Mouse (Mus musculus) heart, adult 18-20 months (tissue): ENCODE results near the gene Slc10a3. TPM values are rescaled to one million over a fixed set of nuclear protein-coding genes. Genes with fewer than 3 reads are reported as not detected.
A peak's percentile ranks its signal among the peaks of the same experiment; 100 is the strongest.
"Not testable (repeated sequence)": the region's sequence is repeated elsewhere in the genome, so short reads cannot be mapped to it uniquely, and the experiment has no call there.

Experiments
- DNase-seq, 2 experiments: peaks; one replicate each; pipeline ENCODE4 v3.0.0; 2021 to 2022; ENCODE audit warnings: mixed read lengths in 1 of 2
- long read RNA-seq, 2 experiments: library from polyadenylated mRNA; stranded (forward); transcript quantifications; one replicate each; pipeline ENCODE4 v2.0.0; 2021
- total RNA-seq, 2 experiments: library from RNA; stranded (reverse); gene quantifications; 2 replicates each; pipeline ENCODE4 v1.2.3; 2021

Slc10a3 gene
- 1 to 10 TPM; 4.5 to 5.1 TPM for total RNA-seq
- long read RNA-seq, experiment 1, transcript Slc10a3-201 (3 exons, 2,023 nt) = major isoform, 6 of 7 reads
- long read RNA-seq, experiment 1, partial matches to known transcripts = 0 of 7 reads
- long read RNA-seq, experiment 1, other reads (novel, unspliced or antisense) = 1 of 7 reads
- long read RNA-seq, experiment 2, partial matches to known transcripts = 0 of 2 reads
- long read RNA-seq, experiment 2, other reads (novel, unspliced or antisense) = 0 of 2 reads

DNA sequence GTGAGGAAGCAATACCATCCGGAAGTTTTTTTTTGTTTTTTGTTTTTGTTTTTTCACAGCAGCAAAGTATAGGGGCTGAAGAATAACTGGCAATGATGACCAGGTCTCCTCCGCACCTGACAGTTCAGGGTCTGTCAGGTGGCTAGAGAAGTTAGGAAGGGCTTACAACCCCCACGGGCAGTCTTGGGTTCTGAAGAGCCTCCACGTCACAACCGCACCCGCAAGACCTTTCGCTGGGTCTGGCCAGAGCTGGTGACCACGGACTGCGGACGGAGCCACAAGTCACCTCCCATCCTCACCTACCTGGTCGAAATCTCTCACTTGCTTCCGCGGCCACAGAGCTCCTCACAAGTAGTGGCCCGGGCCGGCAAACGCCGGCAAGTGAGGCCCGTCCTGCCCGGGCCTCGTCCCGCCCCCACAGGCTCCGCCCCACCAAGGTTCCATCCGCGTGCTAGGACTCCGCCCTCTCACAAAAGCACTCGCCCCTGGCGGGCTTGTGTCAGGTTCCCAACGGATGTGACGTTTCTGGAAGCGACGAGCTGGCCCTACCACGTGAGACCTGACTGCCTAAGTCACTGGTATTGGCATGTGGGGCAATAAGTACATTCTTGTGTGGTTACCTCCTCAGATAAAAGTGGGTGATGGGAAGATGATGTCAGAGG lies at the start of gene Slc10a3, which contains the start of gene Ubl4a:
TSS of gene Slc10a3 (minus strand) at position 462 of the 662 bp plus-strand sequence.
TSS of gene Ubl4a (minus strand) at position 331 of the 662 bp plus-strand sequence.
- peak; percentile 88 to 93 for DNase-seq

DNA sequence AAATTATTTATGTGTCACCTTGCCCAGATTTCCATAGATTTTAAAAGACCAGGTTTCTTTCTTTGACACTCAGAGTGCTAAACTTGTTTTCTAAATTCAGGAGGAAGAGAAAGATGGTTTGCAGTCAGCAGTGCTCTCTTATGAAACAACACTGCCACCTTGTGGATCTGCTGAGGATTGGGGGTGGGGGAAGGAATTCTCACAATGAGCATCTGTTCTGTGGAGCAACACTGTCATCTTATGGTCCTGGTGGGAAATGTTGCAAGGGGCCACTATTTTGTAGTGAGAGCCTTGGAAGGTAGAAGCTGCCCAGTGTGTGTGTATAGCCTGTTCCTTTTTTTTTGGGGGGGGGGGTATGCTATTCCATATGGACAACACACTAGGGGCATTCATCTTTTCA lies 40.2 kb upstream of the Slc10a3 start:
- peak; percentile 65 to 79 for DNase-seq

DNA sequence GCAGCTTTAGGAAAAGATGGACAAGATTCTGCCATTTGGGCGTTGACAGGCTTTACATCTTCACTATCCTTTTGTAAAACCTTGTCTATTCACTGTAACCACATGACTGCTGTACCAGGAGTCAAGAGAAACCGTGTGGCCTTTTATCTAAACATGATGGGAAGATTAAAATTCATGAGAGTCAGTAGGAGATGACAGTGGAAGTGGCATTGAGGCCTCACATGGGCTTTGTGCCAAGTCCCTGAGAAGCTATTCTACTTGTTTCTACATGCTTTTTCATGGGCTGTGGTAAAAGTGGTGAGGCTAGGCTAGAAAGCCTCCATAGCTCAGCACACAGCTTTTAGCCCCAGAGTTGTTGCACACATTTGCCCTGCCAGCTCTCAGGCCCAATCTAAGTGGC lies 35.2 kb upstream of the Slc10a3 start:
- DNase-seq = no peak

DNA sequence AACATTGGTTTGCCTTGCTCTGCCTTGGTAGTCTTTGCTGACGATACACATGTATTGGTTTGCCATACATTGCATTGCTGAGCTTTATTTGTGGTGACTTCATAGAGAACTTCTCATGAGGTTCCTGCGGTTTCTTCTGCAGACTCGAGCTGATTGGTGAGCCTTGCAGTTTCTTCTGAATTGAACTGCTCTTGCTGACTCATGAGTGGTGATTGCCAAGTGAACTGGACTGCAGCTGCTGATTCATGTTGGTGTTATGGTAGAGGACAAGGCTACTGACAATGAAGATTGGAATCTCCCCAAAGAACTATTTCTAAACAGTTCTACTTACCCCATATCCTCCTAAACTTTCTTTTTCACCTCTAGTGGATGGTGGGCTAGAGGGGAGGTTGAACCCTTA lies 27.0 kb upstream of the Slc10a3 start:
- DNase-seq = no peak

DNA sequence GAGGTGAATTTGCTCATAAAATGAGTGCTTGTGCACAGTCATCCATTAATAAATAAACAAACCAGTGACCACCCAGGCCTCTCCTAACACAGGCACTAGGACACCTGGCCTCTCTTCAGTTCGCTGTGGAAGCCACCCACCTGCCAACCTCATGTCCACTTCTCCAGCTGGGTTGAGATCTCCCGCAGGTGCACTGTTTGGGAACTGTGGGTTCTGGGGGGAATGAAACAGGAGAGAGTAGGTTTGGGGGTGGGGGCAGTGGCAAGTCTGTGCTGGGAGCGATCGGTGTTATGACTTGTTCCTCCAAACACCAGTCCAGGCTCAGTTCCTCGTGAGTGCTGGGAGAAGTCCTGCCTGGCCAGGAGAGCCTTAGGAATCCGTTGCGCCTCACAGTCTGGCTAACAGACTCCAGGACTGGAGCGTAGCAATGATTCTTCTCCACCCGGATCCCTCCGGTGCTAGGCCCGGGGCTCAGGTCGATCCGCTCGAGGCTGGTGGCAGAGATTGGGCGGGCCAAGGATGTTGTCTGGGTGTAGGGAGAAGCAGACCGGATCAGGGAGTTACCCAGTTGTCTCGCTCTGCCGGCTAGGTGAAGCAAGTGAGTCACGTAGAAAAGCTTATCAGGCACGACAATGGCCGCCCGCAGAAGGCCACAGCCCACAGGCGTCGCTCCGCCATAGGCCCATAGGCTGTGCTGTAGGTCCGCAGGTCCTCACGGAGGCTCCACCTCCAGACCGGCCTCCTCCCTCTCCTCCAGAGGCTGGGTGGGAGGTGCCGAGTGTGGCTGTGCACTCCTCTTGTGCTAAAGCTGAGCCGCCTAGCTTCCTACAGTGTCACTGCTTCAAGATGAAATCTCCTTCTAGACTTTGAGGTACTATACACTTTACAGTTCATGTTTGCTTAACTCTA lies 19.6 kb upstream of the Slc10a3 start, which contains the start of the genes Fam3a and Ikbkg:
TSS of gene Fam3a (minus strand) at position 738 of the 909 bp plus-strand sequence.
TSS of gene Ikbkg (plus strand) at position 756 of the 909 bp plus-strand sequence.
- peak; percentile 80 to 92 for DNase-seq

DNA sequence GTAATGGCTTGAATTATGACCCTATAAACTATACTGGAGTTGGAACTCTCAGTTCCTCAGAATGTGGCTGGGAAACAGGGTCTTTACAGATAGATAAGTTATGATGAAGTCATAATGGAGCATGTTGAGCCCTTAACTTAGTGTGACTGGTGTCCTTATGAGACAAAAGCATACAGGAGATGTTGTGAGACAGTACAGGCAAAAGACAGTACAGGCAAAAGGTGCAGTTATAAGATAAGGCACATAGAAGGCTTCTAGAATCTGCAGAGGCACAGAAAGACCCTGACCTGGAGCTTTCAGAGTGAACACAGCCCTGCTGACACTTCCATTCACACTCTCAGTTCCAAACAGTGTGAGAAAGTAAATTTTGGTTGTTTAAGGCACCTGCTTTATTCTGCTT lies 15.0 kb upstream of the Slc10a3 start:
- DNase-seq = no peak

DNA sequence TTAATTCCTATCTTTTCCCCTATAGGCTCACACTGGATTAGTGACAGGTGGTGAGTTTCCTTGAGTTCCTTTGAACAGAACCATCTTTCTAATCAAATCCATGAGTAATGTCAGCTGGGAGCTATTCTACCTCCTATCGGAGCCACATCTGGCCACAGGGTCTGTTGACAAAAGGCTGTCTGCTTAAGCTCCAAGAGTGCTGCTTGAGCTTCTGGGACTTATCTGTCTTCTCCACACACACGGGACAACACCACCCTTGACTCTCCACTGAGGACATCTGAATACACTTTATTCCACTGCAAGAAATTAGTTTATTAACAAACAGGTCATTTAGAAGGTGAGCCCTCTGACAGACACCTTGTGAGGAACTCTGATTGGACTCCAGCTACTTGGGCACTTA lies 11.3 kb upstream of the Slc10a3 start:
- DNase-seq = no peak

DNA sequence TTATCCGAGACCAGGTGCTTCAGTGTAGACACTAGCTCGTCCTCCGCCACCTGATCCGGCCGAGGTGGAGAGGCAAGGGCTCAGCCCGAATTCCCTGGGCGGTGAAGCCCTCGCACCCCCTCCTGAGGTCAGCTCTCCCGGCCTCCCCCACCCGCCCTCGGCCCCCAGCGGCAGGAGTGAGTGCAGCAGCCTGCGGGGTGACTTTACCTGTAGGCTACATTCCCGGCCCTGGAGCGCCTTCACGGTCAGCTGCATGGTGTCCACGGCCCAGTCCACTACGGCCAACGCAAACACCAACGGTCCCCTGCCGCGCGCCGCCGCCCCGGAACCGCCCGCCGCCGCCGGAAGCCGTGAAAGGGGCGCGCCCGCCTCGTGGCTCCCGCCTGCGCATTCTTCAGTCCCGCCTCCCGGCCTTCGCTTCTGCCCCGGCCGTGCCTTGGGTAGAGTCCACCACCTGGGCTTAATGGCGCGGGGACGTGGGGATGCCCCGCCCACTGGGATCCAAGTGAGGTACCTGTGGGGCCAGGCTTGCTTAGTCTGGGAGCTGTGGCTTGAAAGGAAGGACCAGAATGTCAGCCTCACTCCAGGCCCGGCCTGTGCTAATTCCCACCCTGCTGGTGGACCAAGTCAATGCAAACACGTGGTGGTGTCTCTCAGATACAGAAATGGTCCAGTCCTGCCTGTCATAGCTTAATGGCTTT lies 4.8 kb downstream of the Slc10a3 start:
- peak; percentile 76 to 84 for DNase-seq

DNA sequence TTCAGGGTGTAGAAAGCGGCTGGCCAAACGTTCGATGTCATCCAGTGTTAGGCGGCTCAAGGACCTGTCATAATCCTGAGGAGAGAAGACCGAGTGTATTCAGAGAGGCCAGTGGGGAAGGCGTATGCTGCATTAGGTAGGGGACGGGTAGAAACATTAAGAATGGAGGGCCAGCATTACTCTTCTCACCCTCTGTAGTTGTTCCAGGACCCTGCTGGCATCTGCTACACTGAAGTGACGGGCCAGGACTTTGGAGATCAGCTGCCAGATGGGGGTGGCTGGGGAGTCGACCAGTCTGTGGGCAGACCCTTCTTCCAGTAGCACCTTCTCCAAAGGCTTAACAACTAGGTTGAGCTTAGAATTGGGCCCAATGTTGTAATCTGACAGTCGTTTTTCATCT lies 5.6 kb downstream of the Slc10a3 start:
- DNase-seq = no peak

DNA sequence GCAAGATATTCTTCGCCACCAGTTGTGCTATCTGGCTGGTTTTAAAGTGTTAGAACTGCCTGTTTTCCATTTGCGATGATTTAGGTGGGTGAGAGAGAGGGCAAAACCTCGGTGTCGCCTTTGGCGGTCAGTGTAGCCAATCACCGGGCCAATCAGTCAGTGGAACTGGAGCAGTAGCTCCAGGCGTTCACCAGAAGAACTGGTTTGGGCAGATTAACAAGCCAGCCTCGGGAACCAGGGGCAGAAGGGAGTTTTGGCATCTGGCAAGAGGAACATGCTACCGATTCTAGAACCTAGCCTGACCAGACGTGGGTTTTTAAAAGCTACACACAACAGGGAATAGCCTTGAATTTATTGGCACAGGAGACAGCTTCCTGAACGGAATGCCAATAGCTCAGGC lies 14.0 kb downstream of the Slc10a3 start:
- no peak for DNase-seq

DNA sequence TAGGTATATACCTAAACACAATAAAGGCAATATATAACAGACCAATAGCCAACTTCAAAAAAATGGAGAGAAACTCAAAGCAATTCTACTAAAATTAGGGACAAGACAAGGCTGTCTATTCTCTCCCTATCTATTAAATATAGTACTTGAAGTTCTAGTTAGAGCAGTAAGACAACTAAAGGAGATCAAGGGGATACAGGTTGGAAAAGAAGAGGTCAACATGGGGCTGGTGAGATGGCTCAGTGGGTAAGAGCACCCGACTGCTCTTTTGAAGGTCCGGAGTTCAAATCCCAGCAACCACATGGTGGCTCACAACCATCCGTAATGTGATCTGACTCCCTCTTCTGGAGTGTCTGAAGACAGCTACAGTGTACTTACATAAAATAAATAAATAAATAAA lies 16.1 kb downstream of the Slc10a3 start:
- DNase-seq = not testable (repeated sequence)

DNA sequence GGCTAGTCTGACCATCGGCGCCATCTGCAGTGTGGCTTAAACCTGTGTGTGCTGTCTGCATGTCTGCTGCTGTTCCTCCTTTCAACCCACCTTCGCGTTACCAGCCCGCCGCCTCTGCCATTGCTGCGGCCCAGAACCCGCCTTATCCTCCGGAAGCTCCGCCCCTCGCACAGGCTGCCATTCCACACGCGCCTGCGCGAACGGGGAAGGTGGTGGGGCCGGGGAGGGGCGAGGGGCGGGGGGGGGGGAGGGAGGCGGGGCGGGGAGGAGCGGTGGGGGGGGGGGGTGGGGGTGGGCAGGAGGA lies 19.7 kb downstream of the Slc10a3 start, which contains the start of gene Lage3:
TSS of gene Lage3 (minus strand) at position 152 of the 304 bp plus-strand sequence.
- DNase-seq = peak; percentile 85 to 88

DNA sequence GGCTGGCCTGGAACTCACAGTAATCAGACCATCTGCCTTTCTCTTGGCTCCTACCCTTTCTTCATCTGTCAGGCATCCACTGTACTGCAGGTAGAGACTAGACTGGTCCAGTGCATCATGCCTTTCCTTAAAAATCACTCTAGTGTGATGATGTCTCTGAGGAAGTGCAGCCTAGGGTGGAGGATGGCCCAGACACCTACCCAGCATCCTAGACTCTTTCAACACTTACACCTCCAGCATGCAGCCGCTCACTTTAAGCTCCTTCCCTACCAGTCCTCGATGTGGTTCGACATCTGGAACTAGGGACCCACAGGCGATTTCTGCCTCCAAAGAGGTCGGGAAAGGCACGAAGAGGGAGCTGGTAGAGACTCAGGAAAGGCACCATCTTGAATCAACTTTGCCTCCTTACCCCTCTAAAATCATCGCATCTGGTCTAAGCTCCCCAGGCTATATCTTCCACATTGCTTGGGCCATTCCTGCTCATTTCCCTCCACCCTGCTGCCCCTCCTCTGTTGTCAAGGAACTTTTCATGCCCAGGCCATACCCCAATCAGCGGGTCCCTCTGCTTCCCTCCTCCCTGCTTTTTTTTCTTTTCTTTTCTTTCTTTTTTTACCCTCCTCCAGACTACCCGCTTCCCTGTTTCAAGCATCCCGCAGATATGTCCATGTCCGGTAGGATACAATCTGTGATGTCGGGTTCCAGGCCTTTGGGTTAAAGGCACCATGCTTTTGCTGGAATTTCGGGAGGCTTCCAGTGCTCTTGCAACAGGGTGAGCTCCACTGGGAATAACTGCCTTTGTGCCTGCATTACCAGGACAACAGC lies 20.3 kb downstream of the Slc10a3 start:
- no peak for DNase-seq

DNA sequence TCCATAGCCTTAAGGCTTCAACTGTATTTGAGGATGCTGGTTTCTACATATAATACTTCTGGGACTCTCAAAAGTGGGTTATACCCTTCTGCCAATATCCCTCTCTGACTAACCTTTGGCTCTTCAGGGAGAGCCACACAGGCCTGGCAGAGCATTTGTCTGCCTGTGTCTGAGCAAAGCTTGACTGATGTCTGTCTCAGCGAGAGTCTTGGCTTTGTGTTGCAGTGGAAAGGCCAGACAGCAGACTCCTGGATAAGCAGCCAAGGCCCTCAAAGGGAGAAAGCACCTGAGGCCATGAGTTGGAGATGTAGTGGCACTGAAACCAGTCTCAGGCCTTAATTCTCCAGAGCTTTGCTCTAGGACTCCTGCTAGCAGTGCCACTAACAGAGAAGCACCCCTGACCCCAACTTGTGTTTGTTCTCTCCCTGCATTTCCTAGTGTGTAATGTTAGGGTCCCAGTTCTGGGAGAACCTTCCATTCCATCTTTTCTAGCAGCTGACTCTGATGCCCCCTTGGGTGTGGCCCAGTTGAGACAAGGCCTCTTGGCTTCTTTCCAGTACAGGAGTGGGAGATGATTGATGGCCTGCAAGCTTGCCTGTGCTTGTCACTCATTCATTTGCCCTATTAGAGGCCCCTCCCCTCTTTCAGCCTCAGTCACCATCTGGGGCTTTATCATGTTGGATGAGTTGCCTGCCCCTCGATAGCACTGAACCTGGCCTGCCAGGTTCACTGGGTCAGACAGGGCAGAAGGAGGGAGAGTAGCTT lies 42.8 kb downstream of the Slc10a3 start:
- DNase-seq = no peak

DNA sequence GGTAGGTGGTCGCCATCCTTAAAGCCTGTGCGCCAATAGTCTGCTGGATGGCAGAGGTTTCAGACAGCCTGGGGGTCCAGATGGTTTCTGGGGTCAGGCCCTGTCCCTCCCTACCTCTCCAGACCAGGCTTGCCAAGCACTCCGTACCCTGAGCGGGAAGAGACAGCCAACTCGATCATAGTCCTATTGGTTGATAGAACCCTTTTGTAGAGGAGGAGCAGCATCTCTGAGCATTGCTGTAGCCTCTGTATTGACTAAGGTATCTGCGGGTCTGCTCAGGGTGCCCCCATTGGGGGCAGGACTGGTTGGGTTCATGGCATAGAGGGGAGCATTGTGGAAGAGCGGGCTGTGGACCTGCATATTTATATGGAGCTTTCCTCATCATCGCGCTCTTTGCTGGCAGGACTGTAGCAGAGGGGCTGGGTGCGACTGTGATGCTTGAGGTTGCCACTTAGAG lies 43.9 kb downstream of the Slc10a3 start:
- no peak for DNase-seq

DNA sequence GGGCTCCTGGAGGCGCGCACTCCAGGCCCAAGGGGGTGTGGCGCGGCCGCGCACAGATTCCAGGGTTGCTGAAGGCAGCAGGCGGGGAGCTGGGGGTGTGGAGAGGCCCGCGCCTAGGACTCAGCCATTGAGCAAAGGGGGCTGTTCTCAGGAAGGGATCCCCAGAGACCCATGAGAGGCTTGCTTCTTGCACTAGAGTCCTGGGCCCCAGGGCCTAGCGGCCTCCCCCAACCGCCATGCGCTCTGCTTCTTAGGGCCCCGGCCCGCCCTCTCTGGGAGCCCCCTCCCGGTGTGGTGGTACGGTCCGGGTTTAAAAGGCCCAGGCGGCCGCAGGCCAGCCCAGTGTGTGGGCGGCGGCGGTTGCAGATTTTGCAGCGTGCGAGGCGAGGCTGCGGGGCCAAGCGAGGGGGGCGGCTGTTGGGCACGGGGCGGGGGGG lies 44.4 kb downstream of the Slc10a3 start, which contains the start of gene Plxna3:
TSS of gene Plxna3 (plus strand) at position 342 of the 437 bp plus-strand sequence.
- DNase-seq = peak; percentile 68 to 77
